Mouse (Mus musculus) G1E (cell line): ENCODE data around the gene Gatad2b.

Source experiments
- CTCF ChIP-seq: IDR thresholded peaks from 2 replicates; pipeline ENCODE4 v1.5.1; 2012; ENCODE audit warnings: low read depth, low read length, inconsistent platforms, mixed read lengths
- GATA1 ChIP-seq: IDR thresholded peaks from 2 replicates; pipeline ENCODE4 v1.6.1; 2012; ENCODE audit warnings: borderline replicate concordance, low read length, inconsistent platforms, mixed read lengths
- TAL1 ChIP-seq: conservative IDR thresholded peaks from 2 replicates; pipeline ENCODE4 v1.6.1; 2012; ENCODE audit warnings: low read depth, low read length, inconsistent platforms, mixed read lengths

- TF ChIP-seq CTCF, result no peak
- no peak for TF ChIP-seq GATA1
- TF ChIP-seq TAL1, result no peak
Measured at GRCm38 (mm10) chr3:90268190-90268589, 24.8 kb upstream of the Gatad2b start.
